Mouse (Mus musculus): ENCODE measurements around the gene Eif4h.
A peak's percentile ranks its signal among the peaks of the same experiment; 100 is the strongest.

Gene Eif4h

DNA sequence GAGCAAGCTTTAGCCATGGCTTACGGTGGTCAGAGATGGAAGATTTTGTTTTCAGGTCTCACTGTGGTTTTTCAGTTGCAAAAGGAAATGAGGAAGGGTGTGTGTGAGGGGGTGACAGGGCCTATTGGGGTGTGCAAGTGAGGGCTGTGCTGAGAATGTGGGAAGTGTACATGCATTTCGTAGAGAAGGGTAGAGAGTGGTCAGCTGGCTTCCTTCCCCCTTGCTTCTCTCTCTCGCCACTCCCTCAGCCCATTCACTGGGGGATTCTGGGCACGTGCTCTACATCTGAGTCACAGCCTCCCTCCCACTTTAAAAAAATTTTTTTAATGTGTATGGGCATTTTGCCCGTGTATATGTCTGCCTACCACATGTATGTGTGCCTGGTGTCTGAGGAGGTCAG lies 32.2 kb downstream of the Eif4h start:
- DNase-seq (ENCODE audit: low read depth): peak; percentile 45

DNA sequence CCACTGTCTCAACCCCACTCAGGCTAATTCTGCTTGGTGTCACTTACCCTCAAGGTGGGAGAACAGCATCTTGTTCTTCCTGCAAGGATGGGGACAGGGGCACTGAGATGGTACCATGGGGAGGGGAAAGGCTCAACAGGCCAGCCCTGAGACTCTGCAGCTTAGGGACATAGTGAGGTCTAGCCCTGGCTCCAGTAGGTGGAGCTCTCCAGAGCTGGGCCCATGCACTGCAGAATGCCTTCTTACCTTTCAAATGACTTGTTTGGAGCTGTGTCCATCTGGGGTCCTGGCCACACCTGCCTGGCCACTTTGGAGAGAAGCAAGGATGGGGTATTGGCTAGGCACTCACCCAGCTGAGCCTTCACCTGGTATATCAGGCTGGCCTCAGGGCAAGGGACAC lies 33.0 kb downstream of the Eif4h start:
- DNase-seq (ENCODE audit: low read depth): no peak

DNA sequence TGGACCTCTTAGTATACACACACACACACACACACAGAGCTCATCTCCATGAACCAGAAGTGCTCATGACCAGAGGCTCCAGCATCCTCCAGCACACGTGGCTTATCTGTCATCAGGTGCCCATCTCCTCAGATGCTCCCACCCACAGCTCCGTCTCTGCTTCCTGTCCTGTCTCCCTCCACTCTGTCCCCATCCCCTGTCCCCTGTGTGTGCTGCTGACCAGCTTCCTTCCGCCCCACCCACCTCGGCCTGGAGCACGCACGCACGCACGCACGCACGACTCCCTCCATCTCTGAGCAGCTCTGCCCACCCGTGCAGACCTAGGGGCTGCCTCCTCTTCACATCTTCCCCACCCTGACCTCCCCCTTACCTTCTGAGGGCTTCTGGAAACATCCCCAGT lies 34.9 kb downstream of the Eif4h start:
- DNase-seq (ENCODE audit: low read depth): no peak

DNA sequence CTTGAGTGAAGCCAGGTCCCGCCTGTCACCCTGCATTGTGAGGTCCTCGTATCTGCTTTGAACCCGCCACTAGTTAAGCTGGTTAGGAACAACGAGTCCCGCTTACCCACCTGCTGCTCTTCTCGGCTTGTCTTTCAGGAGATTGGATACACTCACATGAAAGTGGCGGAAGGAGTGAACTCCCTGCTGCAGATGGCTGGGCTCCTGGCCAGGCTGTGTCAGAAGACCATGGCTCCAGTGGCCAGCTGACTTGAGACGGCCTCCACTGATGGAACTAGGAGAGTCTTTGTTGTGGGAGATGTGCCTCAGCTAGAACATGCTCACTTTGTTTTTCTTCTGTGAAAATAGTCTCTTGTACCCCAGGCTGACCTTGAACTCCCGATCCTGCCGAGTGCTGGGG lies 41.6 kb downstream of the Eif4h start:
- no peak for DNase-seq (ENCODE audit: low read depth)

DNA sequence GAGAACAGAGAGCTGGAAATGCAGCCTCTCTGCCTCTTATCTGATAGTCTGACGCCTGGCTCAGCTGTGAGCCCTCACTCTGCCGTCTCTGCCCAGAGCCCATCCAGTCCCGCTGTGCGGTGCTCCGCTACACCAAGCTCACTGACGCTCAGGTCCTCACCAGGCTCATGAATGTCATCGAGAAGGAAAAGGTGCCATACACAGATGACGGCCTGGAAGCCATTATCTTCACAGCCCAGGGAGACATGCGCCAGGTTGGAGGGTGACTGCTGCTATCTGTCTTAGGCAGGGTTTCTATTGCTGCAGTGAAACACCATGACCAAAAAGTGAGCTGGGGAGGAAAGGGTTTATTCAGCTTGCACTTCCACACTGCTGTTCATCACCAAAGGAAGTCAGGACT lies 46.2 kb downstream of the Eif4h start:
- no peak for DNase-seq (ENCODE audit: low read depth)

DNA sequence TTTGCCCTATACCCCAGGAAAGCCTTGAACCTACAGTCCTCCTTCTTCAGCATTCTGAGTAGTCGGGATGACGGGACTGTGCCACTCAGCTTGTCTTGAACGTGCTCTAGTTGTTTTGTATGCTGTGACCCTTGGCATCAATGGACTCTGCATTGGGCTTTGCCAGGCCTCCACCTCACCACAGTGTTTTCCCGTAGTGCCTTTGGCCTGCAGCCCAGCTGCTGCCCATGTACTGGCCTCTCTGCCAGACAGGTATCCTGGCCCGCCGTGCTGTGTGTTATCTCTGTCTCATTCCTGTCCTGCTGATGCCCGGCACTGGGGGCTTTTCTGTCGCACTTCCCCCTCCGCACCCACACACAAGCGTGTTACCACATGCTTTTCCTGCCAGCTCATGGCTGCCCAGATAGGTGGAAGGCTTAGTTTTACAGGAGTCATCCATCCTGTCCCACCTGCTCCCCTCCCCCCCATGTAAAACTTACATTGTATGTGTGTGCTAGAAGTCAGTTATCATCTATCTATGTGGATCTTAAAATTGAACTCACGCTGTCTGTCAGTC lies 47.2 kb downstream of the Eif4h start:
- no peak for DNase-seq (ENCODE audit: low read depth)

DNA sequence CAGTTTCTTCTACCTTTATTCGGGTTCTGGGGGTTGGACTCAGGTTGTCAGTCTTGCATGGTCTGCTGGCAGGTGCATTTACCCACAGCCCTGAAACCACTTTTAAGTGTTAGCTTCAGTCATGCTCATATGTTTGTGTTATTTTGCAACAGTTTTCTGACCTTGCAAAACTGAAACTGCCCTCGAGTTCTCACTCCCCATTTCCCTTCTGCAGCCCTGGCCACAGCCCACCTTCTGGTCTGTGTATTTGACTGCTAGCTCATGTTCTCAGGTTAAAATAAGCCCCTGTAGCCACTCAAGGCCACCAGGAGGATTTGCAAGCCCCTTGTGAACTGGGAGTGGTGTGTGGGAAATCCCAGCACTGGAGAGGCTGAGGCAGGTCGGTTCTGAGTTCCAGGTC lies 49.4 kb downstream of the Eif4h start:
- no peak for DNase-seq (ENCODE audit: low read depth)

DNA sequence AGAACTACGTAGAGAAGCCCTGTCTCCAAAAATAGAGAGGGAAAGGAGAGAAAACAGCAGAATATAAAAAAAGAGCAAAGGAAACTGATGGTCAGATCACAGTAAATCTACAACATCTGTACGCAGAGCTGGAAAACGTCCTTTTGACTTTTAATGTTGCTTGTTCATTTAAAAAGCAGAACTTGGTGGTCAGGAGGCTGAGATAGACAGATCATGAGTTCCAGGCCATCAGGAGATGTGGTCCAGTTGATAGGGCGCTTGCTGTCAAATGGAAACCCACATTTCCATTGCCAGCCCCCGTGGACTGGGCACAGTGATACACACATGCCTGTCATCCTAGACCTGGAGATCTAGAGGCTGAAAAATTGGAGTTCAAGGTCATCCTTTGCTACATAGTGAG lies 54.5 kb downstream of the Eif4h start:
- no peak for DNase-seq (ENCODE audit: low read depth)

DNA sequence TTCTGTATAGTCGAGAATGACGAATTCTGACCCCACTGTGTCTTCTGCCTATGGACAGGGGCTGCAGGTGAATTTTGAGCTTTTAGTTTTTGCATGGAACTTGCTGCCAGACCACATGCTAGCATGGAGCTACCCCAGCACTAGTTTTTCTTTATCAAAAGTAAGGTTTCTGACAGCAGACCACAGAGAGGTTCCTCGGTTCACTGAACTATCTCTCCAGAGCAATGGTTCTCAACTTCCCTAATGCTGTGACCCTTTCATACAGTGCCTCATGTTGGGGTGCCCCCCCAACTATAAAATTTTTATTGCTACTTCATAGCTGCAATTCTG lies 55.4 kb downstream of the Eif4h start:
- no peak for DNase-seq (ENCODE audit: low read depth)

DNA sequence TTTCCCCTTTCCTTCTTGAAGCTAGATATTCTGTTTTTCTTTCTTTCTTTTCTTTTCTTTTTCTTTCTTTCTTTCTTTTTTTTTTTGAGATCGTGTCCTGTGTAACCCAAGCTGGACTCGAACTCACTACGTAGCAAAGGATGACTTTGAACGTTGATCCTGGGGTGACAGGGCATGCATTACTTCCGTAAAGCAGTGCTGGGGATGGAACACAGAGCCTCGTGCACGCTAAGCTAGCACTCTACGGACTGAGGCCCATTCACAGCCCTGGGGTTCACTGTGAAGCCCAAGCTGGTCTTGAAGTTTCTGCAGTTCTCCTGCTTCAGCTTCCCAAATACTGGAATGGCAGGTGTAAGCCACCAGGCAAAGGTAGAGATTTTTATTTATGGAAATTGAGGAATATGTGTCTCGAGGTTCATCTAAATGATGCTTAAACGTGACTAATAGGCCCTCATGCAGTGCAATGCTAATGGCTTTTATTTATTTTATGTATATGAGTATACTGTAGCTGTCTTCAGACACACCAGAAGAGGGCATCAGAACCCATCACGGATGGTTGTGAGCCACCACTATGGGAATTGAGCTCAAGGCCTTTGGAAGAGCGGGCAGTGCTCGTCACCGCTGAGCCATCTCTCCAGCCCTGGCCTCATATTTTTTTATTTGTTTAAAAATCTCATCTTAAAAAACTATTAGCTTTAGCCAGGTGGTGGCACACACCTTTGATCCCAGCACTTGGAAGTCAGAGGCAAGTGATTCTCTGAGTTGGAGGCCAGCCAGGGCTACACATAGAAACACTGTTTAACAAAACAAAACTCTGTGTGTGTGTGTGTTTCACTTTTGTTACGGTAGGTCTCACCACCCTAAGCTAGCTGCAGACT lies 56.0 kb downstream of the Eif4h start:
- DNase-seq (ENCODE audit: low read depth): no peak

DNA sequence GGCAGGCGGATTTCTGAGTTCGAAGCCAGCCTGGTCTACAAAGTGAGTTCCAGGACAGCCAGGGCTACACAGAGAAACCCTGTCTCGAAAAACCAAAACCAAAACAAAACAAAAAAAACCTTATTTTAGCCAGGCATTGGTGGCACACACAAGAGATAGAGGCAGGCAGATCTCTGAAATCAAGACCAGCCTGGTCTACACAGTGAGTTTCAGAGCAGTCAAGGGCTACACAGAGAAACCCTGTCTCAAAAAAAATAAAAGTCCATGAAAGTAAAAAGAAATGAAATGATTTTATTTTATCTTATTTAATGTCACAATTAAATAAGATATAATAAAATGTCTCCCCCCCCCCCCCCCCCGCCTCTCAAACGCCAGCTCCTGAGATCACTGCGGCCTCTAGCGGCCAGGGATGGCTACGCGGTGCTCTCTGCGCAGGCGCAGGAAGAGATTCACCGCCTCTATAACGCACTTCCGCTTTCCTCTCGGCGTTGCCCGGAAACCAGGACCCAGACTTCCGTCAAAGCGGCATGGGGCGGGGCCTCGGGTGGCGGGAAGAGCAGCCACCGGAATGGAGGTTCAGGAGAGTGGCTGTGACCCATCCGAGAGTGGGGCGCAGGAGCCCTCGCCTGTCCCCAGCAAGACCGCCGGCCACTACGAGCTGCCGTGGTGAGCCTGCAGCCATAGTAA lies 56.9 kb downstream of the Eif4h start:
- DNase-seq (ENCODE audit: low read depth): peak; percentile 93

DNA sequence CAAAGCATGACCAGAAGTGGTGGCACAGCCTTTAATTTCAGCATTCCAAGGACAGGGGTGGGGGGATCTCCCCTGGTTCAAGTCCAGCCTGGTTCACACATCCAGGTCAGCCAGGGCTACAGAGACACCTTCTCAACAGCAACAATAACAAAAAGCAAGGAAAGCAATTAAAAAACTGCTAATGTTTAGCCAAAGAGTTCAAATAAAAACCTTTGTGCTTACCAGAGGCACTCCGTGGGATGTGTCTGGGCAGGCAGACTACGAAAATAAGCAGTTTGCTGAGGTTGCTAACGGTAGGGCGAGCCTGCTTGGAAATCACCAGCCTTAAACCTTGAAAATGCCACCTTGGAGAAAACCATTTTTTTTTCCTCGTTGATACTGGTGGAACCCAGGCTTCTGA lies 58.1 kb downstream of the Eif4h start, which contains the start of gene Rfc2:
Gene Rfc2, plus strand, starts transcription at position 221 of the 400 bp plus-strand sequence.
- DNase-seq (ENCODE audit: low read depth): no peak

DNA sequence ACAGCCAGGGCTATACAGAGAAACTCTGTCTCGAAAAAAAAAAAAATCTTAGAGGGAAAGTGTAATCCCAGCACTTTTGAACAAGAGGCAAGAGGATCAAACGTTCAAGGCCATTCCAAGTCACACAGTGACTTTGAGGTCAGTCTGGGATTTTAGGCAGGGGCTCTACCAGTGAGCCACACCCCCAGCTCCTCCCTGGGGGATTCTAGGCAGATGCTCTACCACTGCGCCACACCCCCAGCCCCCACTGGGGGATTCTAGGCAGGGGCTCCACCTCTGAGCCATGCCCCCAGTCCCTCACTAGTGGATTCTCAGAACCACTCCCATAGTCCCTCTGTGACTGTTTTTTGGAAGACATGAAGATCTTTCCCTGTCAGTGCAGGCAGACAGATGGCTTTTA lies 60.2 kb downstream of the Eif4h start:
- no peak for DNase-seq (ENCODE audit: low read depth)

DNA sequence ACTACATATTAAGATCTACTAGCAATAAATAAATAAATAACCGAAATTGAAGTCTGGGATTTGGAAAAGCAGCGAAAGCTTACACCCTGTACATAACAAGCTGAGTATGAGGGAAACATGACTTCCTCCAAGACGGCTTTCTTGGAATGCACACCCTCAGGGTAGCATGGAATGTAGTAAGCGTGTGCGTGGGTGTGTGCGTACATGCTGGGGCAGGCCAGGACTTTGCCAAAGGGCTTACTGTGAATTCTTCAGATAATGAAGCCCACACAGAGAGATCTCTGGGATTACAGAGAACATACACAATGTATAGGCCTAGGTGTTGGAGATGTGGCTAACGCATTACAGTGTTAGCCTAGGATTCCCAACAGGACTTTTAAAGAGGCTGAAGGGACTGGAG lies 61.8 kb downstream of the Eif4h start:
- DNase-seq (ENCODE audit: low read depth): no peak

DNA sequence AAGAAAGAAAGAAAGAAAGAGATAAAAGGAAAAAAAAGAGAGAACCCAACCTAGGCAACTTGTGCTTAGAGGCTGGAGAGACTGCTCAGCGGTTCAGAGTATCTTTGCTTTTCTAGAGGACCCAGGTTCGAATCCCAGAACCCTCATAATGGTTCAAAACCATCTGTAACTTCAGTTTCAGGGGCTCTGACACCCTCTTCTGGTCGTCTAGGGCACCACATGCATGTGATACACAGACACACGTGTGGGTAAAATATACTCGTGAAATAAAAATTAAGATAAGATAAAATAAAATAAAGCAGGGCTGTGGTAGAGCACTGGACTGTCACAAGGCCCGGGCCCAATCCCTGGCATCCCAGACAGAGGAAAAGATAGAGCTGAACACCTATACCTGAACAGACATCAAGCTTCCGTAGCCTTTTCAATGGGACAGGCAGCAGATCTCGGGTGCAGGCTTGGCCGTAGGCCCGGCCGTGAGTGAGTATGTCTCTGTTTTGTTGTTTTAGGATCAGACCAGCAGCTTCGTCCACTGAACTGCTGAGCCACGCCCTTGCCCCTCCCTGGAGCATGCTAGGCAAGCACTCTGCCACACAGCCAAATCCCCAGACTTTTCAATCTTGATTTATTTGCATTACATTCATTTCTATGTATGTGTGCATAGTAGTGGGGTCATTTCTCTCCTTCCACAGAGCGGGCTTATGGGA lies 62.6 kb downstream of the Eif4h start:
- no peak for DNase-seq (ENCODE audit: low read depth)

DNA sequence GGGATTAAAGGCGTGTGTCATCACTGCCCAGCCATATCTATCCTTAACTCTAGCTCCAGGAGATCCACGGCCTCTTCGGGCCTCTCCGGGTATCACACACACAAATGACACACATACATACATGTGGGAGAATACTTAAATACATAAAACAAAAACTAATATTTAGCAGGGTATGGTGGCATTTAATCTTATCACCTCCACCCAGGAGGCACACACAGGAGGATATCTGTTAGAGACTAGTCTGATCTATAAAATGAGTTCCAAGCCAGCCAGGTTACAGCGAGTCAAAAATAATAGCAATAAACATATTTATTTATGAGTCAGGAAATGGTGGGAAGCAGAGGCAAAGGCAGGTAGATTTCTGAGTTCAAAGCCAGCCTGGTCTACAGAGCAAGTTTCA lies 63.5 kb downstream of the Eif4h start:
- no peak for DNase-seq (ENCODE audit: low read depth)

DNA sequence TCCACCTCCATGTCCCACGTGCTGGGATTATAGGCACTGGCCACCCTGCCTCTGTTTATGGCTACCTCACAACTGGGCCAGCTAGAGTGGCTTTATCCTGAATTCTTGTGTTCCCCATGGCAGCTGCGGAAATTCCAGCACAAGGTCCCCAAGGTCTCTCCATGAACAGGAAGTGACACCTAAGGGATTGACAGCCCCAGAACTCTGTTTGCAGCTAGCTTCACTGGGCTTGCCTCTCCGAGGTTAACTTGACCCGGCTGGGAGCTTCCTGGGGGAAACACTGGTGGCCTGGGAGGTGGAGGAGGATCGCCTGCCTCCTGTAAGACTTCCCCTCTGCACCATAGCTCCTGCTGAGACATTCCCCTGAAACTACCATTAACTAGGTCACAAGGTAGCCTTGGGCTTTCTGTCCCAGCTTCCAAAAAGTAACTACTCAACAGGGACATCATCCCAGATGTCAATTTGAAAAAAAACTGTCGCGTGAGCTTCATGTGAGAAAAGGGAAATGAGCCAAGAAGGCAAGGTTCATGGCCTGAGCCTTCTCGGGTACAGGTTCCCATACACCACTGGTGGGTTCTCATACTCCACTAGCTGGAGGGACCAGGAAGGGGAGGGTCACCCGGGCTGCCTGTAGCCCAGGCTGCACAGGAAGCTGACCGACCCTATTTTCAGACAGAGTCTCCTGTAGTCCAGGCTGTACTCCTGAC lies 66.6 kb downstream of the Eif4h start:
- no peak for DNase-seq (ENCODE audit: low read depth)

DNA sequence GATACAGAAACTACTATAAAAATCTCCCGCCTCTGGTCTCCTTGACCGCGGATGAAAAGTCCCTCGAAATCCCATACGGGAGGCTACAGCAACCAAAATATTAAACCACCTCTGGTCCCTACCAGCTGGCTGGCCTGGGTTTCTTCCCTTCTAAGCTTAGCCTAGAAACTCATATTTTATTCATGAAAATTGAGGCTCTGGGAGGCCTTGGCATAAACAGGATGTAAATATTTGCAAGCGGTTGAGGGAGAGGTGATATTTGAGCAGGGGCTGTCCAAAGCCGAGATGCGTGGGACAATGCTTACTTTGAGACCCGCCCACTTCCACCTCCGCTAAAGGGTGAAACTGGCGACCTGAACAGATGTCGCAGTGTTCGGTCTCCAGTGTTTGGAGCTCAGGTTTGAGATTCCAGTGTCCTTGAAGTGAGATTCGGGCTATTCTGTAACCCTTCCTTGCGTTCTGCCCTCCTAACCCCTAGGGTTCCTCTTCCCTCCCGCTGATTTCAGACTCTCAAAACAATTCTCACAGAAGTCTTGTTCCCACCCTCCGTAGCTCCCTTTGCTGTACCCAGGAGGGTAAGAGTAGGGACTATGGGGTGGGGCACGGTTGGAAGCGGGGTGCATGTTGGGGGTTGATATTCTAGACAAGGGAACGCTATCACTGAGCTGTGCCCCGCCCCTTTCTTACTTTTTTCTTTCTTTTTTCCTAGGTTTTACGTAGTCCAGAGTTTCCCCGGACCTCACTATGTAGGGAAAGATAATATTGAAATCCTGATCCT lies 67.4 kb downstream of the Eif4h start:
- no peak for DNase-seq (ENCODE audit: low read depth)
